Mouse (Mus musculus): ENCODE results near the gene Rorc. TPM values are rescaled to one million over a fixed set of nuclear protein-coding genes. Genes with fewer than 3 reads are reported as not detected.

The Rorc gene
- polyA plus RNA-seq, 1 experiment from 2014 or later: 5.6 TPM

DNA sequence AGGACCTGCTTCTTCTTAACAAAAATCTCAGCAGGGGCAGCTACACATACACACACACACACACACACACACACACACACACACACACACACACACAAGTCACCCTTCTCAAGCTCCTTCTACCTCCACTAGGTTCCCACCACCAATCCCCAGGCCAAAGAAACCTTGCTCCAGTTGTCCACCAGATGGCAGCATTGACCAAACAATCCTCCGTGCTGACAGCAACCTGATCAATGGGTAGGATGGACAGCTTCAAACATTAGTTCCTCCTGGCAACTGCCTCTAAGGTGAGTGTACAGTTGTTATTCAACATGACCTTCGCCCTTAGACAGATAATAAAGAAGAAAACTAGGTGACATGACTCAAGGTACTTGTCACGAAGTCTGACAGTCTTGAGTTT is 5.8 kb upstream of the Rorc start:
- no peak for ATAC-seq
- WGBS: 11% methylated on average over 3 of the region's 3 CpGs
- H3K27ac ChIP-seq (ENCODE audit: low read length): no peak overlapping the region

DNA sequence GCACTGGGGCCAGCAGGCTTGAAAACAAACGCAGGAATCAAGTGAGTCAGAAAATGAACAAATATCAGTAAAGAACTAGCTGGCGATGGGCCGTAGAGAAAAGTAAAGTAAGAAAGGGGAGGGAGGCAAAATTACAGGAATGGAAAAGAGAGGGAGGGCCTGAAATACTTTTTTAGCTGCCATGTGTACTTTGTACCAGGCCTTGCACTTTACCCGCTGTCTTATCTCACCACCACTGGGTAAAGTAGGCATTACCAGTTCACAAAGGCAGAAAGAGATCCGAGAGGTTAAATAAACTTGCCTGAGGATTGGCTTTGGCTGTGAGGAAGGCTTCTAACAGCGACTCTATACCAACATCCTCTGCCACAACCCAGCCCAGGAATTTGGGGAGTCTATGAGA is 5.1 kb upstream of the Rorc start:
- H3K27ac ChIP-seq (ENCODE audit: low read length): no peak overlapping the region

More for the DNA sequence above, 5.8 kb upstream of the Rorc start:
- Histone ChIP-seq H3K9ac (replicated peaks; ENCODE audit: low read depth) (no peak overlapping the region), H3K27me3 (replicated peaks; ENCODE audit: insufficient read depth, low read length) (0 out of 2 replicates have a peak, but pooled peaks cover 5% of the 10 kb centered on the region), H3K4me3 (ENCODE audit: low read depth, low read length) (no peak overlapping the region), H3K9me3 (ENCODE audit: low read length) (peaks cover 3% of the 10 kb centered on the region; the same call in 1 of the 2 replicates), H3K36me3 (ENCODE audit: insufficient read depth, low read length) (no peaks in the 10 kb centered on the region), H3K4me1 (ENCODE audit: insufficient read depth, low read depth, low read length) (no peaks in the 10 kb centered on the region; the same call in 1 of the 2 replicates), H3K4me2 (replicated peaks; ENCODE audit: low read depth, low read length) (no peak overlapping the region)
- DNase-seq (ENCODE audit: low spot score): peak; percentile 85
- TF ChIP-seq EP300 (IDR thresholded peaks at IDR 0.05): no peak
- peak; percentile 95 for TF ChIP-seq CTCF (IDR thresholded peaks at IDR 0.05)

DNA sequence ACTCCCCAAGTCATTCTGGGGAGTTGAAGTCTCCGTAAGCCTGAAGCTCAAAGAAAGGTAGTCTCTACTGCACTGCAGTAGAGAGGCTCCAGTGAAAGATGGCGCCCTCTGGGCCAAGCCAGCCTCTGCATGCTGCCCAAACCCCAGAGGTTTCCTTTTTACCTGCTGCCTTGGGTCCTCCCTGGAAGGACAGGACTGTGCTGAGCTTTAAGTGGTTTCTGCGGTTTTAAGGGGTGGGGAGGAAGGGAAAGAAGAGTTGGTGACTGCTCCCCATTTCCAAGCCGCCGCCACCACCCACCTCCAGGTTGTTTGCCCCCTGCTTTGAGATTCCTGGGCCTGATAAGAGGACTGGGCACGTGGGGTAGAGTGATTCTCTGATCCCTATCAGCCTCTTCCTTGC is 4.0 kb upstream of the Rorc start:
- TF ChIP-seq CTCF (IDR thresholded peaks at IDR 0.05) (no peak), EP300 (IDR thresholded peaks at IDR 0.05) (no peak)
- WGBS: 51% methylated on average over 6 of the region's 6 CpGs
- ATAC-seq: no peak
- Histone ChIP-seq H3K4me3 (ENCODE audit: low read depth, low read length) (no peak overlapping the region), H3K9ac (replicated peaks; ENCODE audit: low read depth) (no peak overlapping the region), H3K4me1 (ENCODE audit: insufficient read depth, low read depth, low read length) (no peaks in the 10 kb centered on the region; the same call in 1 of the 2 replicates), H3K27me3 (replicated peaks; ENCODE audit: insufficient read depth, low read length) (0 out of 2 replicates have a peak, but pooled peaks cover 5% of the 10 kb centered on the region), H3K27ac (ENCODE audit: low read length) (no peak overlapping the region), H3K36me3 (ENCODE audit: insufficient read depth, low read length) (no peaks in the 10 kb centered on the region), H3K9me3 (ENCODE audit: low read length) (no peaks in the 10 kb centered on the region), H3K4me2 (replicated peaks; ENCODE audit: low read depth, low read length) (no peak overlapping the region)
- DNase-seq (ENCODE audit: low spot score): no peak

More for the DNA sequence above, 5.1 kb upstream of the Rorc start:
- Histone ChIP-seq H3K9ac (replicated peaks; ENCODE audit: low read depth) (no peak overlapping the region), H3K4me3 (ENCODE audit: low read depth, low read length) (no peak overlapping the region), H3K9me3 (ENCODE audit: low read length) (peaks cover 3% of the 10 kb centered on the region; the same call in 1 of the 2 replicates), H3K4me1 (ENCODE audit: insufficient read depth, low read depth, low read length) (no peaks in the 10 kb centered on the region; the same call in 1 of the 2 replicates), H3K27me3 (replicated peaks; ENCODE audit: insufficient read depth, low read length) (0 out of 2 replicates have a peak, but pooled peaks cover 5% of the 10 kb centered on the region), H3K4me2 (replicated peaks; ENCODE audit: low read depth, low read length) (no peak overlapping the region), H3K36me3 (ENCODE audit: insufficient read depth, low read length) (no peaks in the 10 kb centered on the region)
- 47% methylated on average over 6 of the region's 6 CpGs for WGBS
- no peak for TF ChIP-seq EP300 (IDR thresholded peaks at IDR 0.05)
- no peak for TF ChIP-seq CTCF (IDR thresholded peaks at IDR 0.05)
- no peak for ATAC-seq
- DNase-seq (ENCODE audit: low spot score): no peak

DNA sequence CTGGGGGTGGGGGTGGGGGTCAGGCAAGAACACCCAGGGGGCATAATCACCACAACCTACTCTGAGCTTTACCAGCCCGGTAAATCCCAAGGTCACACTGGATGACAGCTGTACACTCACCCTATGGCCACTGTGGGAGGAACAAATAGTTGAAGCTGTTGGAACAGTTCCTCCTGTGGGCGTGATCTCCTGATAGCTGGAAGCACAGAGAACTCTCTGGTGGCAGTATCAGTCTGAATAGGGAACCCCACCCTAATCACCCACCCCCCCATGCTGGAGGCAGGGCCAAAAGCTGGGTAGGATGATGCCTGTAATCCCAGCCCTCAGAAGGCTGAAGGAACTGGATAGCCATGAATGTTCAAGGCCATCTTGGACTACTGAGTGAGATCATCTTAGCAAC is 2.9 kb upstream of the Rorc start:
- Histone ChIP-seq H3K27me3 (replicated peaks; ENCODE audit: insufficient read depth, low read length) (no peaks in the 10 kb centered on the region), H3K27ac (ENCODE audit: low read length) (no peak overlapping the region), H3K4me3 (ENCODE audit: low read depth, low read length) (no peak overlapping the region), H3K36me3 (ENCODE audit: insufficient read depth, low read length) (no peaks in the 10 kb centered on the region), H3K4me1 (ENCODE audit: insufficient read depth, low read depth, low read length) (no peaks in the 10 kb centered on the region), H3K9ac (replicated peaks; ENCODE audit: low read depth) (no peak overlapping the region), H3K9me3 (ENCODE audit: low read length) (no peaks in the 10 kb centered on the region), H3K4me2 (replicated peaks; ENCODE audit: low read depth, low read length) (no peak overlapping the region)
- WGBS: 48% methylated on average over 2 of the region's 2 CpGs
- TF ChIP-seq EP300 (IDR thresholded peaks at IDR 0.05) (no peak), CTCF (IDR thresholded peaks at IDR 0.05) (no peak)
- no peak for ATAC-seq
- no peak for DNase-seq (ENCODE audit: low spot score)

DNA sequence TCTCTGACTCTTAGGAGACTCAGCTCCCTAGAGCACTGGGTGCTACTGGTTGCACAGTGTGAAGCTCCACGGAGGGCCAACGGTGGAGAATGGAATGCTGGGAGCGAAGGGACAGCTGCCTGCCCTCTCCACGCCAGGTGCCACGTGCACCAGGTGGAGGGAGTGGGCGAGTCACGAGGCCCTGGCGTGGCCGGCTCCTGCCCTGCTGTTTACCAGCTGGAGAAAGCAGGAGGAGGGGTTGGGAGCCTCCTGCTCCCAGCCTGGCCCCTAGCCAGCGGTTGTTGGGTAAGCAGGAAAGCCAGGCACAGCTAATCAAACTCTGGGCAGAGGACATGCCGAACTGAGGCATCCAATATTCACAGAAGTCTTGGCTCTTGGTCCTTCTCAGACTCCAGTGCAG is 957 bp upstream of the Rorc start:
- WGBS: 2% methylated on average over 11 of the region's 11 CpGs
- TF ChIP-seq CTCF (IDR thresholded peaks at IDR 0.05) (no peak), EP300 (IDR thresholded peaks at IDR 0.05) (peak; percentile 66; the same call in 1 of the 2 replicates)
- no peak overlapping the region for H3K9ac ChIP-seq (replicated peaks; ENCODE audit: low read depth)
- no peaks in the 10 kb centered on the region for H3K27me3 ChIP-seq (replicated peaks; ENCODE audit: insufficient read depth, low read length)
- H3K4me1 ChIP-seq (ENCODE audit: insufficient read depth, low read depth, low read length): no peaks in the 10 kb centered on the region
- H3K36me3 ChIP-seq (ENCODE audit: insufficient read depth, low read length): no peaks in the 10 kb centered on the region
- 0 out of 2 replicates have a peak overlapping the region, but pooled peaks have one; percentile 10 for H3K4me3 ChIP-seq (ENCODE audit: low read depth, low read length)
- H3K4me2 ChIP-seq (replicated peaks; ENCODE audit: low read depth, low read length): peak overlapping the region; percentile 46
- DNase-seq (ENCODE audit: low spot score) (peak; percentile 96), ATAC-seq (peak; percentile 88)
- H3K27ac ChIP-seq (ENCODE audit: low read length): no peak overlapping the region
- no peaks in the 10 kb centered on the region for H3K9me3 ChIP-seq (ENCODE audit: low read length)

DNA sequence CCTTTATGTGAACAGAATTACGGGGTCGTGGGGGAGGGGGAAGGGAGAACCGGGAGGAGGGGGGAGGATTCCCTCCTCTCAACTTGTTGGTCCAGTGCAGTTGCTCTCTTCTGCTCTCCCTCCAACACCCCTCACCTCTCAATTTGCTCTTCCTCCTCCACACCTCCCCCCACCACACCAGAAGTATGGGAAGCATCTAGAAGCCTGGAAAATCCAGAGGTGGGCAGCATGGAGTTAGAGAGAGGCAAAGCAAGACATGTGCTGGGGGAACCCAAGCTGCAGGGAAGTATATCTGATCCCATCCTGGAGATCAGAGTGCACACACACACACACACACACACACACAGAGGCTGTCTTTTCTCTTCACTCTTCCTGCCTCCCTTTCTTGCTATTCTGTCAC is 556 bp upstream of the Rorc start:
- Histone ChIP-seq H3K4me3 (ENCODE audit: low read depth, low read length) (0 out of 2 replicates have a peak overlapping the region, but pooled peaks have one; percentile 10), H3K36me3 (ENCODE audit: insufficient read depth, low read length) (no peaks in the 10 kb centered on the region), H3K4me2 (replicated peaks; ENCODE audit: low read depth, low read length) (peak overlapping the region; percentile 46), H3K27ac (ENCODE audit: low read length) (no peak overlapping the region), H3K27me3 (replicated peaks; ENCODE audit: insufficient read depth, low read length) (no peaks in the 10 kb centered on the region), H3K9me3 (ENCODE audit: low read length) (no peaks in the 10 kb centered on the region), H3K9ac (replicated peaks; ENCODE audit: low read depth) (no peak overlapping the region), H3K4me1 (ENCODE audit: insufficient read depth, low read depth, low read length) (no peaks in the 10 kb centered on the region)
- ATAC-seq (no peak), DNase-seq (ENCODE audit: low spot score) (no peak)
- WGBS: 6% methylated on average over 3 of the region's 3 CpGs
- no peak for TF ChIP-seq CTCF (IDR thresholded peaks at IDR 0.05)
- TF ChIP-seq EP300 (IDR thresholded peaks at IDR 0.05): no peak

Measured in lung, postnatal 0 days (tissue).